Mouse (Mus musculus) kidney, postnatal 36 days (tissue): ENCODE data around the gene Pacsin2.

Source experiments
- DNase-seq, 2 experiments: peaks; one replicate each; pipeline ENCODE4 v3.0.0; 2021 to 2022; ENCODE audit warnings: mixed read lengths in 2 of 2

Gene Pacsin2

GRCm38 (mm10) chr15:83478096-83478495 lies 13.7 kb upstream of the Pacsin2 start:
- peak; percentile 56 to 63 for DNase-seq

- DNase-seq = no peak
Measured at GRCm38 (mm10) chr15:83476593-83477273, 12.3 kb upstream of the Pacsin2 start.

GRCm38 (mm10) chr15:83474466-83474836 lies 10.0 kb upstream of the Pacsin2 start:
- no peak for DNase-seq

GRCm38 (mm10) chr15:83473832-83474465 lies 9.5 kb upstream of the Pacsin2 start:
- DNase-seq = peak; percentile 64 to 66

- DNase-seq = no peak
Measured at GRCm38 (mm10) chr15:83473251-83473650, 8.8 kb upstream of the Pacsin2 start.

GRCm38 (mm10) chr15:83471476-83471875 lies 7.1 kb upstream of the Pacsin2 start:
- DNase-seq = peak; percentile 76 to 83

- DNase-seq = no peak
Measured at GRCm38 (mm10) chr15:83470443-83470842, 6.0 kb upstream of the Pacsin2 start.

GRCm38 (mm10) chr15:83469279-83469821 lies 4.9 kb upstream of the Pacsin2 start:
- DNase-seq = no peak

GRCm38 (mm10) chr15:83467232-83467966 lies 3.0 kb upstream of the Pacsin2 start:
- peak in 1 of 2 experiments; percentile 55 for DNase-seq

- no peak for DNase-seq
Measured at GRCm38 (mm10) chr15:83466331-83466730, 1.9 kb upstream of the Pacsin2 start.

GRCm38 (mm10) chr15:83464905-83465650 lies 672 bp upstream of the Pacsin2 start:
- peak in 1 of 2 experiments; percentile 42 for DNase-seq

GRCm38 (mm10) chr15:83463369-83464082 lies 880 bp downstream of the Pacsin2 start:
- DNase-seq = peak in 1 of 2 experiments; percentile 41

GRCm38 (mm10) chr15:83462349-83462748 lies 2.1 kb downstream of the Pacsin2 start:
- peak in 1 of 2 experiments; percentile 30 for DNase-seq

- no peak for DNase-seq
Measured at GRCm38 (mm10) chr15:83460891-83461290, 3.5 kb downstream of the Pacsin2 start.

- DNase-seq = peak in 1 of 2 experiments; percentile 36
Measured at GRCm38 (mm10) chr15:83457541-83457940, 6.9 kb downstream of the Pacsin2 start.

GRCm38 (mm10) chr15:83455637-83456036 lies 8.8 kb downstream of the Pacsin2 start:
- no peak for DNase-seq

GRCm38 (mm10) chr15:83455034-83455433 lies 9.4 kb downstream of the Pacsin2 start:
- DNase-seq = peak; percentile 46 to 80

GRCm38 (mm10) chr15:83454419-83454818 lies 10.0 kb downstream of the Pacsin2 start:
- no peak for DNase-seq

GRCm38 (mm10) chr15:83453879-83454278 lies 10.5 kb downstream of the Pacsin2 start:
- DNase-seq = peak; percentile 67 to 72

- peak; percentile 66 to 78 for DNase-seq
Measured at GRCm38 (mm10) chr15:83452219-83452760, 12.1 kb downstream of the Pacsin2 start.

- peak; percentile 68 to 90 for DNase-seq
Measured at GRCm38 (mm10) chr15:83451621-83452210, 12.7 kb downstream of the Pacsin2 start.
